Mouse (Mus musculus): ENCODE data around the gene Pdzd2.

The Pdzd2 gene

DNA sequence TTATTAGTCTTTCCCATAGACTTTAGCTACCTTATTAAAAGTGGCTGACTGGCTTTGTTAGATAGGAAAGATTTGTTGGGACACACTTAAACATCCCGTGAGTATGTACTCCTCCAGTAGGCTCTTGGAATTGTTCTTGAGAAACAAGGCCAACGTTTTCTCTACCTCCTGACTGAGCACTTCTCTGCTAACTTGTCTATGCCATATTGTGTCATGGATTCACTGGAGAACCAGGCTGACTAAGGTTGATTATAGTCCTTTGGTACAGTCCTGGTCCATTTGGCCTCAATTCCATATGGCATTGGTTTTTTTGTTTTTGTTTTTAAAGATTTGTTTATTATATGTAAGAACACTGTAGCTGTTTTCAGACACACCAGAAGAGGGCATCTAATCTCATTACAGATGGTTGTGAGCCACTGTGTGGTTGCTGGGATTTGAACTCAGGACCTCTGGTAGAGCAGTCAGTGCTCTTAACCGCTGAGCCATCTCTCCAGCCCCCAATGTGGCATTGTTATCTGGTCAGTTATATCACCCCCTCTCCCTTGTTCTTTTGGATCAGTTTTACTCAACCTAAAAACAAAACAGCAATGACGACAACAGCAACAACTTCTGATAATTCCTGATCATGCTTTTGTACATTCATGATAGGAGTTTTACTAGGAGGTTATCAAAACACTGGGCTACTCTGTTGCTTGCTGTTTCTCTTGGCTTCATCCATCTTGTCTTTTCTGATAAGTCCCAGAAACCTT lies 402.5 kb downstream of the Pdzd2 start:
- no peak for DNase-seq

DNA sequence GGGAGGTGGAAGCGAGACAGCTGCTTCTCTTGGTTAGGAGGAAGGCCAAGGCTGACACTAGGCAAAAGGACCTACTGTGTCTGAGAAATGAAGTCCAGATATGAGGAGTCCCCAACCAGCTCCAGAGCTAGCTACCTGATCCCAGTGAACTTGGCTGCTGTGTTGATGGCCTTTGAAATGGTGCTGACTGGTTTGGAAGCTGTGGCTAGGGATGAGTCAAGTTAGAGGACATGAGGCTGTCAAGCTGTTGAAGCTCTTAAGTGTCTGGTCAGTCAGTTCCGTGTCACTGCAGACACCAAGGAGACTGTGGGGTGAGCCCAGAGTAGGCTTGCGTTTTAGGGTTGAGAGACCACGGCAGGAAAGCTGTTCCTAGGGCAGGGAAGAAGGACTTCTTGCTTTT lies 405.3 kb downstream of the Pdzd2 start:
- no peak for DNase-seq

DNA sequence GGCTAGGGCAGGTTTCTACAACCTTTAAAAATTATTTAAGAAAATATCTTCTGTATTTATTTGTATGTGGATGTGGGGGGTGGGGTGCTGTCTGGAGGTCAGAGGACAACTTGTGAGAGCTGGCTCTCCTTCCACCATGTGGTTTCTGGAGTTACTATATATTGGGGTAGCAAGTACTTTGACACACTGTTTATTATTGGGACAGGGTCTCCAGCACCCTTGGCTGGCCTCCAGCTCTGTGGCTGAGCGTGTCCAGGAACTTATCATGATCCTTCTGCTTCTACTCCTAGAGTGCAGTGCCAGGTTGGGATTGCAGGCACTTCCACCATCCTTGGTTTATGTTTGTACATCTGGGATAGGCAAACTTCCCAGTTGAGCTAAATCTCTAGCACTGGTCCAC lies 408.4 kb downstream of the Pdzd2 start:
- no peak for DNase-seq

DNA sequence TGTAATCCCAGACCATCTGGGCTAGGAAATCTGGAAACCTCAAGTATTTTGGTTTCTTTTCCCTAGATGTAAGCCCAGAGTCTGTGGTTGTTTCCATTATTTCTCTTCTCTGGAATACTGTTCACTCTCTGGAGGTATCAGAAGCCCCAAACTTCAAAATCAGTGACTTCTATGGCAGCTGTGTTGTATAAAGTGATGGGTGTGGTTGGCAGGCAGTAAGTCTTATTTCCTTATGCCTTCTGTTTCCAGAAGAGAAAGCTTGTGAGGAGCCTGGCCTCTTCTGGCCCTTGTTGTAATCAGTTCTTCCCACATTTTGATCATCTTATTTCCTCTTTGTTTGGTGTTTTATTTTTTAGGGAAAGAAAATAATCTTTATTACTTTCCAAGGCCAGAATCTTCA lies 408.8 kb downstream of the Pdzd2 start:
- no peak for DNase-seq

DNA sequence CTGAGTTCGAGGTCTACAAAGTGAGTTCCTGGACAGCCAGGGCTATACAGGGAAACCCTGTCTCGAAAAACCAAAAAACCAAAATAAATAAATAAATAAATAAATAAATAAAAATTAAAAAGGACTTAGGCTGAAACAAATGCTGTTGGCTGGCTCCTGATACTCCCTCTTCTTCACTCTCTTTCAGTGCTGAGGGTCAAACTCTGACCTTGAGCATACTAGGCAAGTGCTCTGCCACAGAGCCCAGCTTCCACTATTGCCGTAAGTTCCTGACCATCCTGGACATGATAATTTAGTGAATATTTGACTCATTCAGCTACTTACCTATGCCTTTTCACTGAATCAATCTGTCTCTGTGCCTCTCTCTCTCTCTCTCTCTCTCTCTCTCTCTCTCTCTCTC lies 409.3 kb downstream of the Pdzd2 start:
- no peak for DNase-seq

DNA sequence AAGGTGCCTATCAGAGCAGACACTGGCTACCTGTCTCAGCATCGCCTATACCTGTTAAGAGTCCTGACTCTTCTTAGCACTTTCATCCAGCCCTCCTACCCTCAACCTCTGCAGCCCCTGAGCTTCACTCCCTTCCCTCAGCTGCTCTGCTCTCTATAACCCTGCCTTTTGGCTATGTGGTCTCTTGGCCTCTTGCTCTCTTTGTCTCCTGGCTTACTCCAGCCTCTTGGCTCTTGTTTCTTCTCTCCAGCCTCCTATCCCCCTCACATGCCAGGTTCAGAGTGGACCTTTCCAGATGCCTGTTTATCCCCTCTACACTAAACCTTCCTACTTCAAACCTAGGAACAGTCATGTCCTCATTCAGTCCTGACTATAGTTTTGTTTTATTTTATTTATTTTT lies 415.4 kb downstream of the Pdzd2 start:
- no peak for DNase-seq

DNA sequence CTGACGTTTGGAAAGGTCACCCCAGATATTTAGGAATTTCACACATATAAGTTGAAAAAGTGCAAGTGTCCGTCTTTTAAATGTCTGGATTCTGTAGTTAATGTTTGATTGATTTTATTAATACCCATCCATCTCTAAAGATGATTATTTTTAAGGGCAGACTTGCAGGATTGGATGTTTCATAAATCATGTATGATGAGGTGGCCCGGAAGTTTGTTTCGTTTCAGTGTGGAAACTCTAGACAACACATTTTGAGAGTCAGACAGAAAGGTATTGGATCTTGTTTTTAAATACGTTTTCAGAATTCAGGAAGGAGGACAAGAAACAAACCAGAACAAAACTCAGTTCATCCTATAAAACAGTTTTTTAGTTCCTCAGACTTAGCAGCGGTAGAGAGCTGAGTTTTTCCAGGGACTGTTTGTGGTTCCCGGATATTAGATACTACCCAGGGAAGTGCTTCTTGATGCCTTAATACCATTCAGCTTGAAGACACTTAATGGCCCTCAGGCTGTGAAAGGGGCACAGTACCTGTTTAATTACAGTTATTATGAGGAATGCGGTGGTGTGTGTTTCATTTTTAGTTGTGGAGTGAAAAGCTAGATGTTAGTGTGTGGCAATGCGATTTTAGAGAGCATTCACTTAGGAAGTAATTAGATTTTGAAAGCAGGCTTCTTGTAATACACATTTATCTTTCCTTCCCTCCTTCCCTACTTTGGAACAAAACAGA lies 416.9 kb downstream of the Pdzd2 start:
- DNase-seq, result no peak

DNA sequence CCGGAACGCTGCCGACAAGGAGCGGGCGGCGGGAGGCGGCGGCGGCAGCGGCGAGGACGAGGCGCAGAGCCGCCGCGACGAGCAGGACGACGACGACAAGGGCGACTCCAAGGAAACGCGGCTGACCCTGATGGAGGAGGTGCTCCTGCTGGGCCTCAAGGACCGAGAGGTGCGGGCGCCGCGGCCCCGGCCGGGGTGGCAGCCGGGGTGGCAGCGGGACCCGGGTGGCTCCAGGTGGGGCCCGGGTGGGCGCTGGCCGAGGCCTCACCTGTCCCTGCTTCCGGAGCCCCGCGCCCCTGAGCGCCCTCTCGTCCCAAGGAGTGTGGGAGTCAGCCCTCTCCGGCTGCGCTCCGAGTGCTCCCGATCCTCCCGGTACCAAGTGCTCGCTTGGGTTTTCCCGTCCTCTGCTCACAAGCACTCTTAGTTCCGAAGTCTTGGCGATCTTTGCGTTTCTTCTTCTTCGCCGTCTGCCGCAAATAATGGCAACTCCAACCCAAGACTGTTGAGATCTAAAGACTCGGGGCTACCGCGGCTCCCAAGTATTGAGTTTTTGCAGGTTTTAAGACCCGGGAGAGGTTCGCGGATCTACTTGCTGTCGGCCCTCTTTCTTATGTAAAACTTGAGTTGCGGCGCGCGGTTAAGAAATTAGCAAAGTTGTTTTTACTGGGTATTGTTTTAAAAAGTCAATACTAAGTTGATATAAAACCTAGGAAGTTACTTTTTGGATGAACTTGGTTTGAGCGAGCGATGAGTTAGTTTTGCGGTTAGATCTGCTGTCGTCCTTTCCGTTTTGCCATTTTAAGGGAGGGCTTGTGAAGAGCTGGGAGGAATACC lies 417.7 kb downstream of the Pdzd2 start, which contains the start of gene 1810049J17Rik:
TSS of gene 1810049J17Rik (minus strand) at position 112 of the 834 bp plus-strand sequence.
- DNase-seq, result peak; percentile 30 to 37

DNA sequence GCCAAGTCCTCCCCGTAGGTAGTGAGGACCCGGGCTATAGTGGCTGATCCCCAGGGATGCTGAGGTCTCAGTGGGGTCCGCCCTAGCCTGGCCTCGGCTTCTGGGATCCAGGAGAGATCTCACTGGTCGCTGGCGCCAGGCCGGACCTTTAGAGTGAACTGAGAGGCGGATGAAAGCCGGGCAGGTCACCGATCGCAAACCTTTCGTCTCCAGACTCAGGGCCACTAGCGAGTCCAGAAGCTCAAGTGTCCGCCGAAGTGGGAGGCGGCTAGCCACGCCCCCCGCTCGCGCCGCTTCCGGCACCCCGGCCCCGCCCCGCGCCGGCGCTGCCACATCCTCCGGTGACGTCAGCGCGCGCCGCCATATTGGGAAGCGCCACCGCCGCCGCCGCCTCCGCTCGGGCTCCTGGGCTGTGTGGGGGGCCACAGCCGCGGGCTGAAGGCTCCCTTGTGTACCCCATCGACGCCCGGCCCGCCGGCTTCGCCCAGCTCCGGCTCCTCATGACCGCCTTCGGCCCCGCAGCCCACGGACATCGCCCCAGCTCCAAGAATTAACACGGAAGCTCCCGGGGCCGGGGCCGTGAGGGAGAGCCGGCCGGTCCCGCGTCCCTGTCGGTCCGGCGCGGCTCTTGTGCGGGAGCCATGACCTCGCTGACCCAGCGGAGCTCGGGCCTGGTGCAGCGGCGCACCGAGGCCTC lies 418.5 kb downstream of the Pdzd2 start, which contains the start of gene Golph3:
TSS of gene Golph3 (plus strand) at position 360 of the 697 bp plus-strand sequence.
- DNase-seq, result peak; percentile 89 to 96

DNA sequence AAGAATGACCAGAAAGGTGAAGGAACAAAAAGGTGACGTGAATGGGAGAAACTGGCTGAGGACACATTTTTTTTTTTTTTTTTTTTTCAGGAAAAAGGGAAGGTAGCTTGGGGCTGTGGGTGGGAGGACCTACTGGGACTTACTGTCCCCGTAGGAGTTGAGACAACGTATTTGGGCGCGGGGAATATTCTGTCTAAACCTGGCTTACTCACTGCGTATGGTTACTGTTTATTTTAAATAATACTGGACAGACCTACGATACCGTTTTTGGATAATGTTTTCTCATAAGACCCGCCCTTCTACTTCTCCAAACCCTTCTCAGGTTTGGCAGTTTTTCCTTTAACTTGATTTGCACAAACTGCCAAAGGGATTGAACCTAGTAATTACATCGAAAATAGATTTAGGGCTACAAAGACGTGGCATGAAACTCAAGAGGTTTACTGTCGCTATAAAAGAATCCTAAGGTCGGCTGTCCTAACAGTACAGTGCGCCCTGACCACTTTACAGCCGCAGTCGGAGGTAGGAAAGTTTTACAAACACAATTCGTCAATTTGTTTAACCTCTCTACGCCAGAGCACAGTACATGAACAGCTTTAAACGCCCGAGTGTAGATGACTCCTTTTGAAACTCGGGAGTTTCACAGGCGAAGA lies 419.2 kb downstream of the Pdzd2 start:
- DNase-seq, result no peak

DNA sequence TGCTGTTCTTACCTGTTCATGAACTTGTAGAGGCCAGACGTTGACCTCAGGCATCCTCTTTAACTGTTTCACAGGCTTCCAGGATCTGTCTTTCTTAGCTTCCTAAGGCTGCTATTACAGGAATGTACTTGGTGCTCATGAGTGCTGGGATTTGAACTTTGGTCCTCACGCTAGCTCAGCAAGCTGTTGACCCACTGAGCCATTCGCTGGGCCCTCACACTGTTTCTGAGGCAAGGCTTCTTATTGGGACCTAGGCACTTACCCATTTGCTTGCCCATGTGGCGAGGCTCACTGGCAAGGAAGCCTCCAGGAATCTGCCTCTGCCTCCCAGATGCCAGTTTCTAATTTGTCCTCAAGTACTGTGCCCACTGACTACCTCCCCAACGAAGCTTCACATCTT lies 419.8 kb downstream of the Pdzd2 start:
- no peak for DNase-seq

DNA sequence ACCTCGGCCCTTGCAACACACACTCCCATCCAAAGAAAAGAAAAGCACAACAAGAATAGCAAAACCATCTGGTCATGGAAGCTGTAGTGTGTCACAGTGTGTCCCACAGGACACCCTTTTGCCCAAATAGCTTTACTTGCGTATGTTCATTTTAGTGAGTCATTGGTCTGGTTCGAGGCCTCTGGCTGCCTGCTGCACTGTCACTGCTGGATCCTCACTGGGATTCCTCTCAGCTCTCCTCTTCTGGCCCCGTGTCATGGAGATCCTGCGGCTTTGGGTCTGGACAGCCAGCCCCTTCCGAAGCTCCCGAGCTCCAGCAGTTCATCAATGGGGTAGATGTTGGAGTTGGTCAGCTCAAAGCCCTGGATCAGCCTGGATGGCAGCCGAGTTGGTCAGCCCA lies 421.3 kb downstream of the Pdzd2 start:
- DNase-seq, result no peak

DNA sequence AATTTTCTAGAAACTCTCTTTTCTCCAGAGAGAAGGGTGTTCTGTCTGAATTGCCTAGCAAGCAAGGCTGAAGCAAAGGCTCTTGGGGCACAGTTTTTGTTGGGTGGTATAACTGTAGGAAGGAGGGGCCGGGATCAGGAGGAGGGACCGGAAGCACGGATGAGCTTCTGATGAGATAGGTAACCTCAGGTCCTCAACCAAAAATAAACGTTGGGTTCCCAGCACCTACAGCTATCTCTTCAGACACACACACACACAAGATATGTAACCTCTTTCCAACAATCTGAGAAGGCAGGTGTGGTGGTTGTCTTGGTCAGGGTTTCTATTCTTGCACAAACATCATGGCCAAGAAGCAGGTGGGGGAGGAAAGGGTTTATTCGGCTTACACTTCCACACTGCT lies 422.4 kb downstream of the Pdzd2 start:
- no peak for DNase-seq

DNA sequence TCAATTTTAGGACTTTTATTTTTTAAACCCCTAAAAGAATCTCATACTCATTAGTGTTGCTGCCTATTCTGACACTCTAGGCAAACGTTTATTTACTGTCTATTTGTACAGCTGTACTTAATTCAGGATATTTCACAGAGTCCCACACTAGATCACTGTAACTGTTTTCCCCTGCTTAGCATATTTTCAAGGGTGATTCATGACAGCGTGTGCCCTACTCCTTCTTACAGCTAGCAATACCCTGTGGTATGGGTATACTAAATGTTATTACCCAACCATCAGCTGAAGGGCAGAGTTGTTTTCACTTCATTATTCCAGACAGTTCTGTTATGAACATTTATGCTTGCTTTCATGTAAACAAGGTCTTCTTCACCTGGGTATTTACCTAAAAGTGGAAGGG lies 423.7 kb downstream of the Pdzd2 start:
- DNase-seq, result no peak

DNA sequence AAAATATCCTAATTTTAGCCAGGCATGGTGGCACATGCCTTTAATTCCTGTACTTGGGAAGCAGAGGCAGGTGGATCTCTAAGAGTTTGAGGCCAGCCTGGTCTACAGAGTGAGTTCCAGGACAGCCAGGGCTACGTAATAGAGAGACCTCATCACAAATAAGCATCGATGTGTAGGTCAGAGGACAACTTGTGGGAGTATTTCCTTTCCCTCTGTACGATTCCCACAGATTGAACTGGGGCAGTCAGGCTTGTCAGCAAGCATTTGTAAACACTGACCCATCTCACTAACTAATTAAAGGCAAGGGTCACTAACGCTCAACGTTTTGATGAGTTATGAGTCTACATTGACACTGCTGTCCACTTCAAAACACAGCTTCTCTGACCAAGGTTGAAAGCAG lies 425.1 kb downstream of the Pdzd2 start:
- DNase-seq, result no peak

DNA sequence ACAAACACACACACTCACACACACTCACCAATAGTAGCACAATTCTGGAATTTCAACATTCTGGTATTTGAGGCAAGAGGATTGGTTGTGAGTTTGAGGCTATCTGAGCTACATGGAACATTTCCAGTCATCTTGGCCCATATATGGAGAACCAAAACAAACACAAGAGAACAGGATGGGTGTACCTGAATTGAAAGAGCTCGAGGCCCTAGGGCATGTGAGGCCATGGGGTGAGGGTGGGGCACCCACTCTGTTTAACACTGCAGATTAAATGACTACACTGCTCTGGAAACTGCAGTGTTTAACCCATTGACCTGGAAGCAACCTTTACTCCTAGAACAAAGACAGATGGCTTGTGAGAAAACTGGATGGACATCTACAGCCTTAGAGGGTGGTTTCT lies 426.5 kb downstream of the Pdzd2 start:
- no peak for DNase-seq

DNA sequence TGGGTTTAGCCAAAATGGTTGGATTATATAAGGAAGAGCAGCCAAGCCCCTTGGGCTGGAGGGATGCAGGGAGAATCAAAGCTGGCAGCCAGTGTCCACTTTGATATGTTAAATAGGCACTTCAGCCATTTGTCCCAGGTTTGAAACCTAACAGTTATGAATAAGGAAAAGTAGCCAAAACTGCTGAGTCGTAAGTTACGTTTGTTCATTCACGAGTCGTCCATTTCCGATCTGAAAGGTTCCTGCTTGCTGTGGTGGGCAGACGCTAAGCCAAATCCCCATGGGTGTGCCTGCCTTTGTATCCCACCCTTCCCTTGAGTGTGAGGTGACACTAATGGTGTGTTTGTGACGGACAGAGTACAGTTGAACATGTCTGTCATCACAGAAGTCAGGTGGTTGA lies 428.3 kb downstream of the Pdzd2 start:
- DNase-seq, result no peak

DNA sequence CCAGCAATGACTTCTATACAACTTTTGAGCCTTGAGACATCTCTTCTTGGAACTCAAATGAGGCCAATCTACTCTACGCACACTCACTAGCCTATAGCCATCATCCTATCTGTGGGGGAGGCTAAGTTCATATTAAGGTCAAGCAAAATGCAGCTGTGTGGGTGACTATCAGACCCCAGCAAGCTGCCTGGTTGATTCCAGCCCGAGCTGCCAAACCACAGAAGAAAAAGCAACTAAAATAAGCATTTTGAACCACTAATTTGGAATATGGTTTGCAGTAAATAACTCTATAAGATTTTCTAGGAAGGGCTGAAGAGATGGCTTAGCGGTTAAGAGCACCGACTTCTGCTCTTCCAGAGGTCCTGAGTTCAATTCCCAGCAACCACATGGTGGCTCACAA lies 429.0 kb downstream of the Pdzd2 start:
- DNase-seq, result no peak
